Mouse (Mus musculus) cerebellum, adult (tissue): ENCODE data around the gene Arfip1.

ENCODE experiments used
- ATAC-seq: cut with Nextera tagmentation; 2 replicates; pipeline ENCODE4 v1.9.2; 2017; ENCODE audit warnings: mild to moderate bottlenecking, moderate library complexity, mixed read lengths; ENCODE audit not compliant: insufficient number of reproducible peaks, low FRiP score, low TSS enrichment

Gene Arfip1

GRCm38 (mm10) chr3:84582023-84582912 is at the start of gene Arfip1:
Gene Arfip1, minus strand, starts transcription at chr3:84582625.
- ATAC-seq: peak; percentile 94

GRCm38 (mm10) chr3:84631586-84631985 is 49.2 kb upstream of the Arfip1 start:
- no peak for ATAC-seq

- no peak for ATAC-seq
Observed at GRCm38 (mm10) chr3:84622026-84622425, 39.6 kb upstream of the Arfip1 start.

- no peak for ATAC-seq
Observed at GRCm38 (mm10) chr3:84619725-84620124, 37.3 kb upstream of the Arfip1 start.

- ATAC-seq: no peak
Observed at GRCm38 (mm10) chr3:84619056-84619455, 36.6 kb upstream of the Arfip1 start.

- no peak for ATAC-seq
Observed at GRCm38 (mm10) chr3:84618627-84619026, 36.2 kb upstream of the Arfip1 start.

GRCm38 (mm10) chr3:84615856-84616225 is 33.4 kb upstream of the Arfip1 start:
- ATAC-seq: no peak

- peak; percentile 70; the same call in 1 of the 2 replicates for ATAC-seq
Observed at GRCm38 (mm10) chr3:84615050-84615855, 32.8 kb upstream of the Arfip1 start.

GRCm38 (mm10) chr3:84610183-84610710 is 27.8 kb upstream of the Arfip1 start:
- ATAC-seq: no peak

- no peak for ATAC-seq
Observed at GRCm38 (mm10) chr3:84603212-84603611, 20.8 kb upstream of the Arfip1 start.

- no peak for ATAC-seq
Observed at GRCm38 (mm10) chr3:84602759-84603158, 20.3 kb upstream of the Arfip1 start.

- no peak for ATAC-seq
Observed at GRCm38 (mm10) chr3:84601870-84602495, 19.6 kb upstream of the Arfip1 start.

GRCm38 (mm10) chr3:84598756-84599155 is 16.3 kb upstream of the Arfip1 start:
- no peak for ATAC-seq

- no peak for ATAC-seq
Observed at GRCm38 (mm10) chr3:84597996-84598734, 15.7 kb upstream of the Arfip1 start.

GRCm38 (mm10) chr3:84595677-84596234 is 13.3 kb upstream of the Arfip1 start:
- ATAC-seq: no peak

GRCm38 (mm10) chr3:84594894-84595676 is 12.7 kb upstream of the Arfip1 start:
- ATAC-seq: no peak

GRCm38 (mm10) chr3:84593274-84593673 is 10.8 kb upstream of the Arfip1 start, which contains the start of gene Tigd4:
Gene Tigd4, plus strand, starts transcription at chr3:84593574.
- no peak for ATAC-seq

GRCm38 (mm10) chr3:84586736-84587135 is 4.3 kb upstream of the Arfip1 start:
- ATAC-seq: no peak

GRCm38 (mm10) chr3:84582913-84583276 is 470 bp upstream of the Arfip1 start:
- no peak for ATAC-seq
